Comparison of ENCODE assay signal across 7 mouse cellular contexts in genomic region chr7:16047338-16048146, GRCm38 (mm10). TPM values are rescaled to one million over a fixed set of nuclear protein-coding genes. Genes with fewer than 3 reads are reported as not detected.
DNase-seq lines count a peak whose midpoint lies in the region; ATAC-seq and TF ChIP-seq lines count a peak whose summit lies in the region.

Gene Bicra, minus strand, starts transcription at chr7:16047921.

- intact Hi-C loops in gastrocnemius, postnatal 36 days (cut with DNase I): loop anchor here (2.0 kb wide), 1 partner anchor 43 kb away; no protein-coding TSS in a partner anchor

- peak within 1 kb of the TSS; percentile 83 for H3K4me3 ChIP-seq in cortical plate, adult 2 months (ENCODE audit: insufficient read depth, low read length)
- H3K4me3 ChIP-seq in intestine, postnatal 0 days (ENCODE audit: low read depth, low read length): peak within 1 kb of the TSS; percentile 82
- peak within 1 kb of the TSS; percentile 81 for H3K4me3 ChIP-seq in limb, embryonic 10.5 days
- H3K4me3 ChIP-seq in midbrain, embryonic 13.5 days (replicated peaks): peak within 1 kb of the TSS; percentile 91

- under 1% methylated on average over 67 of the region's 69 CpGs for WGBS in intestine, postnatal 0 days
- under 1% methylated on average over 64 of the region's 69 CpGs for WGBS in limb, embryonic 10.5 days
- WGBS in midbrain, embryonic 13.5 days: under 1% methylated on average over 43 of the region's 69 CpGs

- no peaks in the 10 kb centered on the region for H3K9me3 ChIP-seq in intestine, postnatal 0 days (ENCODE audit: control insufficient read depth)
- H3K9me3 ChIP-seq in limb, embryonic 10.5 days (replicated peaks): no peaks in the 10 kb centered on the region
- no peaks in the 10 kb centered on the region for H3K9me3 ChIP-seq in midbrain, embryonic 13.5 days

- H3K27ac ChIP-seq in cortical plate, adult 2 months (ENCODE audit: insufficient read depth, low read length): peak within 1 kb of the TSS; percentile 86
- peak within 1 kb of the TSS; percentile 95 for H3K27ac ChIP-seq in intestine, postnatal 0 days (ENCODE audit: low read depth, low read length)
- peak within 1 kb of the TSS; percentile 93 for H3K27ac ChIP-seq in limb, embryonic 10.5 days
- H3K27ac ChIP-seq in midbrain, embryonic 13.5 days: peak within 1 kb of the TSS; percentile 99

- H3K36me3 ChIP-seq in intestine, postnatal 0 days (ENCODE audit: control insufficient read depth, insufficient read depth): no peaks in the 10 kb centered on the region
- peaks cover 9% of the 10 kb centered on the region for H3K36me3 ChIP-seq in limb, embryonic 10.5 days
- H3K36me3 ChIP-seq in midbrain, embryonic 13.5 days: no peaks in the 10 kb centered on the region

- H3K4me2 ChIP-seq in intestine, postnatal 0 days (replicated peaks; ENCODE audit: low read depth): peak within 1 kb of the TSS; percentile 95
- H3K4me2 ChIP-seq in midbrain, embryonic 13.5 days (replicated peaks): peak within 1 kb of the TSS; percentile 80

- peak; percentile 75 for DNase-seq in adipocyte (ENCODE audit: low spot score)
- peak; percentile 85 for DNase-seq in gastrocnemius, postnatal 36 days
- peak; percentile 87 for DNase-seq in limb, embryonic 10.5 days (ENCODE audit: low spot score)
- peak; percentile 75 to 80 for DNase-seq in spleen, adult 18-20 months

- H3K4me1 ChIP-seq in cortical plate, adult 2 months (ENCODE audit: control insufficient read depth, insufficient read depth, low read length): peaks cover 6% of the 10 kb centered on the region
- peaks cover 17% of the 10 kb centered on the region; the same call in 1 of the 2 replicates for H3K4me1 ChIP-seq in intestine, postnatal 0 days (replicated peaks; ENCODE audit: control insufficient read depth, insufficient read depth, low read length)
- H3K4me1 ChIP-seq in limb, embryonic 10.5 days: peaks cover 55% of the 10 kb centered on the region
- H3K4me1 ChIP-seq in midbrain, embryonic 13.5 days (replicated peaks): peaks cover 65% of the 10 kb centered on the region

- TF ChIP-seq CTCF in cortical plate, adult 2 months (IDR thresholded peaks at IDR 0.05; ENCODE audit: extremely low read depth, insufficient read depth, low read length): no peak
- TF ChIP-seq CTCF in intestine, postnatal 0 days (IDR thresholded peaks at IDR 0.05; ENCODE audit: low read depth): no peak

- TF ChIP-seq POLR2A in cortical plate, adult 2 months (IDR thresholded peaks at IDR 0.05; ENCODE audit: extremely low read depth, insufficient read depth, low read length): no peak

- peak within 1 kb of the TSS; percentile 91 for H3K9ac ChIP-seq in intestine, postnatal 0 days (ENCODE audit: low read depth, low read length)
- peak within 1 kb of the TSS; percentile 89 for H3K9ac ChIP-seq in midbrain, embryonic 13.5 days (replicated peaks)

- peak; percentile 80 for ATAC-seq in intestine, postnatal 0 days
- peak; percentile 79 for ATAC-seq in midbrain, embryonic 13.5 days

- no peaks in the 10 kb centered on the region for H3K27me3 ChIP-seq in intestine, postnatal 0 days (replicated peaks; ENCODE audit: control insufficient read depth, insufficient read depth, low read length)
- H3K27me3 ChIP-seq in limb, embryonic 10.5 days (ENCODE audit: low read depth, poor library complexity, severe bottlenecking): no peaks in the 10 kb centered on the region
- H3K27me3 ChIP-seq in midbrain, embryonic 13.5 days: no peaks in the 10 kb centered on the region

RNA-seq across cellular contexts. Expression of gene Bicra, which starts in this region (rescaled TPM):
- polyA plus RNA-seq in cortical plate, adult 2 months (2012; rRNA removed): 7.8 and 8.5 TPM in 2 replicates
- total RNA-seq in gastrocnemius, postnatal 36 days (2021): 1 to 10 TPM; 4.5 to 6.6 TPM
- 1.6 and 1.7 TPM in 2 replicates for polyA plus RNA-seq in intestine, postnatal 0 days (2015; fragmentation: Nextera tagmentation; extraction: Ambion mirVana)
- polyA plus RNA-seq in limb, embryonic 10.5 days (2016; fragmentation: Nextera tagmentation; extraction: Ambion mirVana): 10.6 and 10.8 TPM in 2 replicates
- 7.9 and 10.2 TPM in 2 replicates for polyA plus RNA-seq in midbrain, embryonic 13.5 days (2015; fragmentation: Nextera tagmentation; extraction: Ambion mirVana)

Comparison
In these comparisons a context has a peak if more than half of its experiments do, and no peak if none do; other contexts are left out.
1. Peak in every context shown above with its lines: DNase-seq, ATAC-seq, H3K4me3 ChIP-seq and H3K27ac ChIP-seq.